Mouse (Mus musculus) liver, embryonic 14.5 days (tissue): ENCODE data around the gene Phldb3.

Source experiments
- CTCF ChIP-seq: IDR thresholded peaks from 2 replicates; pipeline ENCODE4 v1.5.1; 2016; ENCODE audit warnings: antibody characterized with exemption, low read depth, control low read depth
- EP300 ChIP-seq: IDR thresholded peaks from 2 replicates; pipeline ENCODE4 v1.6.1; 2016; ENCODE audit warnings: antibody characterized with exemption, low read depth

DNA sequence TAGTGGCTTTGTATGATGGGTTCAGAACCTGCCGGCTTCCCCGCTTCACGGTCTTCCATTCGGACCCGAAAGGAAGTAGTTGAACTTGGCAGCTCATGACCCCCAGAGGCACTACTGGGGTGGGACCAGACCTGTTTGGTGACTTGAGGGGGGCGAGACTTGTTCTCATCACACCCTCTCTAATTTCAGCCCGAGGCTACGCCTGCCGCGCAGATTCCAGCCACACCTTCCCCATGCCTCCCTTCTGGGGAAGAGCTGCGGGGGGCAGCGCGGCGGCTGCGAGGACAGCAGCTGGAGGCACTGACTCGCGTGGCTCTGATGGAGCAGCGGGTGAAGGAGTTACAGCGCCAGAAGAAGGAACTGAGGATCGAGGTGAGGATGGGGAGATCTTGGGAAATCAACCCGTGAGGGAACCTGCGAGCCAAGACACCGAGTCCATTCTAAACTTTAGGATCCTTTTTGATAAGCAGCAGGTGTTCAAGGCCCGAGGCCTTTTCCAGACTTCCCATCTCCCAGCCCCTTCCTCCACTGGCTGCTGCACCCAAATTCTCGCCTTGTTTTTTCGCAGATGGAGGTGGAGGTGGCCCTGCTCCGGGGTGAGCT, 1.8 kb downstream of the Phldb3 start:
- TF ChIP-seq CTCF (no peak), EP300 (no peak)
